Mouse (Mus musculus): ENCODE measurements around the gene Atn1. TPM values are rescaled to one million over a fixed set of nuclear protein-coding genes. Genes with fewer than 3 reads are reported as not detected.

Atn1 gene
- polyA plus RNA-seq, 1 experiment from 2014 or later, result 22.3 TPM

- Histone ChIP-seq H3K4me2 (replicated peaks) (no peak overlapping the region), H3K27me3 (no peaks in the 10 kb centered on the region), H3K9ac (replicated peaks) (no peak overlapping the region), H3K9me3 (no peaks in the 10 kb centered on the region), H3K4me3 (no peak overlapping the region), H3K36me3 (no peaks in the 10 kb centered on the region), H3K27ac (replicated peaks) (no peak overlapping the region), H3K4me1 (peaks cover 11% of the 10 kb centered on the region)
- no peak for ATAC-seq (replicated peaks)
- WGBS, result 92% methylated on average over 3 of the region's 3 CpGs
Measured at GRCm38 (mm10) chr6:124734417-124734816, 21.9 kb downstream of the Atn1 start.

GRCm38 (mm10) chr6:124732476-124733370 lies 23.6 kb downstream of the Atn1 start:
- Histone ChIP-seq H3K4me3 (no peak overlapping the region), H3K4me1 (no peaks in the 10 kb centered on the region), H3K36me3 (no peaks in the 10 kb centered on the region), H3K9me3 (no peaks in the 10 kb centered on the region), H3K9ac (replicated peaks) (no peak overlapping the region), H3K4me2 (replicated peaks) (no peak overlapping the region), H3K27me3 (no peaks in the 10 kb centered on the region), H3K27ac (replicated peaks) (no peak overlapping the region)
- WGBS, result 58% methylated on average over 19 of the region's 19 CpGs
- ATAC-seq (replicated peaks), result no peak

- no peaks in the 10 kb centered on the region for H3K9me3 ChIP-seq
- no peaks in the 10 kb centered on the region for H3K36me3 ChIP-seq
- no peaks in the 10 kb centered on the region for H3K27me3 ChIP-seq
- ATAC-seq (replicated peaks), result no peak
- H3K27ac ChIP-seq (replicated peaks), result no peak overlapping the region
- no peak overlapping the region for H3K4me2 ChIP-seq (replicated peaks)
- H3K9ac ChIP-seq (replicated peaks), result no peak overlapping the region
- no peaks in the 10 kb centered on the region for H3K4me1 ChIP-seq
- H3K4me3 ChIP-seq, result no peak overlapping the region
- WGBS, result 86% methylated on average over 7 of the region's 7 CpGs
Measured at GRCm38 (mm10) chr6:124731038-124731437, 25.3 kb downstream of the Atn1 start.

- H3K4me1 ChIP-seq, result no peaks in the 10 kb centered on the region
Measured at GRCm38 (mm10) chr6:124729850-124730705, 26.2 kb downstream of the Atn1 start.

GRCm38 (mm10) chr6:124728621-124729020 lies 27.7 kb downstream of the Atn1 start:
- Histone ChIP-seq H3K4me2 (replicated peaks) (no peak overlapping the region), H3K27ac (replicated peaks) (no peak overlapping the region), H3K36me3 (no peaks in the 10 kb centered on the region), H3K4me3 (no peak overlapping the region), H3K4me1 (no peaks in the 10 kb centered on the region), H3K9ac (replicated peaks) (no peak overlapping the region), H3K27me3 (no peaks in the 10 kb centered on the region), H3K9me3 (no peaks in the 10 kb centered on the region)
- 88% methylated on average over 10 of the region's 10 CpGs for WGBS
- no peak for ATAC-seq (replicated peaks)

More at GRCm38 (mm10) chr6:124729850-124730705, 26.2 kb downstream of the Atn1 start:
- H3K9ac ChIP-seq (replicated peaks), result no peak overlapping the region
- ATAC-seq (replicated peaks), result no peak
- H3K4me3 ChIP-seq, result no peak overlapping the region
- no peaks in the 10 kb centered on the region for H3K36me3 ChIP-seq
- H3K27ac ChIP-seq (replicated peaks), result no peak overlapping the region
- no peaks in the 10 kb centered on the region for H3K9me3 ChIP-seq
- WGBS, result 90% methylated on average over 8 of the region's 8 CpGs
- no peaks in the 10 kb centered on the region for H3K27me3 ChIP-seq
- no peak overlapping the region for H3K4me2 ChIP-seq (replicated peaks)

GRCm38 (mm10) chr6:124724472-124724871 lies 31.9 kb downstream of the Atn1 start:
- no peak overlapping the region for H3K27ac ChIP-seq (replicated peaks)
- H3K36me3 ChIP-seq, result no peaks in the 10 kb centered on the region
- H3K9ac ChIP-seq (replicated peaks), result no peak overlapping the region
- H3K27me3 ChIP-seq, result no peaks in the 10 kb centered on the region
- no peaks in the 10 kb centered on the region for H3K4me1 ChIP-seq
- H3K9me3 ChIP-seq, result no peaks in the 10 kb centered on the region
- ATAC-seq (replicated peaks), result no peak
- H3K4me3 ChIP-seq, result no peak overlapping the region
- H3K4me2 ChIP-seq (replicated peaks), result no peak overlapping the region
- 90% methylated on average over 10 of the region's 10 CpGs for WGBS

GRCm38 (mm10) chr6:124723541-124723940 lies 32.8 kb downstream of the Atn1 start:
- WGBS, result 85% methylated on average over 8 of the region's 8 CpGs
- Histone ChIP-seq H3K27ac (replicated peaks) (no peak overlapping the region), H3K4me2 (replicated peaks) (no peak overlapping the region), H3K36me3 (no peaks in the 10 kb centered on the region), H3K27me3 (no peaks in the 10 kb centered on the region), H3K4me1 (no peaks in the 10 kb centered on the region), H3K4me3 (no peak overlapping the region), H3K9me3 (no peaks in the 10 kb centered on the region), H3K9ac (replicated peaks) (no peak overlapping the region)
- ATAC-seq (replicated peaks), result no peak

- H3K27me3 ChIP-seq, result no peaks in the 10 kb centered on the region
Measured at GRCm38 (mm10) chr6:124722876-124723473, 33.3 kb downstream of the Atn1 start.

GRCm38 (mm10) chr6:124720904-124721303 lies 35.4 kb downstream of the Atn1 start:
- WGBS, result 52% methylated on average over 11 of the region's 11 CpGs

More at GRCm38 (mm10) chr6:124722876-124723473, 33.3 kb downstream of the Atn1 start:
- WGBS, result 84% methylated on average over 6 of the region's 6 CpGs
- Histone ChIP-seq H3K4me1 (no peaks in the 10 kb centered on the region), H3K4me2 (replicated peaks) (no peak overlapping the region), H3K4me3 (no peak overlapping the region), H3K27ac (replicated peaks) (no peak overlapping the region), H3K9me3 (no peaks in the 10 kb centered on the region), H3K9ac (replicated peaks) (no peak overlapping the region), H3K36me3 (no peaks in the 10 kb centered on the region)
- ATAC-seq (replicated peaks), result no peak

GRCm38 (mm10) chr6:124719354-124719978 lies 36.9 kb downstream of the Atn1 start:
- no peak overlapping the region for H3K9ac ChIP-seq (replicated peaks)
- WGBS, result 72% methylated on average over 7 of the region's 7 CpGs
- ATAC-seq (replicated peaks), result no peak

More at GRCm38 (mm10) chr6:124720904-124721303, 35.4 kb downstream of the Atn1 start:
- no peak overlapping the region for H3K27ac ChIP-seq (replicated peaks)
- no peak overlapping the region for H3K9ac ChIP-seq (replicated peaks)
- no peak overlapping the region for H3K4me3 ChIP-seq
- H3K4me1 ChIP-seq, result no peaks in the 10 kb centered on the region
- H3K4me2 ChIP-seq (replicated peaks), result no peak overlapping the region
- H3K27me3 ChIP-seq, result no peaks in the 10 kb centered on the region
- no peak for ATAC-seq (replicated peaks)
- no peaks in the 10 kb centered on the region for H3K9me3 ChIP-seq
- peaks cover 19% of the 10 kb centered on the region for H3K36me3 ChIP-seq

GRCm38 (mm10) chr6:124718703-124719102 lies 37.6 kb downstream of the Atn1 start:
- Histone ChIP-seq H3K9ac (replicated peaks) (no peak overlapping the region), H3K36me3 (peaks cover 39% of the 10 kb centered on the region), H3K27me3 (no peaks in the 10 kb centered on the region), H3K9me3 (no peaks in the 10 kb centered on the region), H3K27ac (replicated peaks) (no peak overlapping the region), H3K4me2 (replicated peaks) (no peak overlapping the region), H3K4me3 (no peak overlapping the region), H3K4me1 (peaks cover 7% of the 10 kb centered on the region)
- no peak for ATAC-seq (replicated peaks)
- WGBS, result 57% methylated on average over 16 of the region's 16 CpGs

More at GRCm38 (mm10) chr6:124719354-124719978, 36.9 kb downstream of the Atn1 start:
- Histone ChIP-seq H3K4me2 (replicated peaks) (no peak overlapping the region), H3K4me1 (no peaks in the 10 kb centered on the region), H3K27me3 (no peaks in the 10 kb centered on the region), H3K36me3 (peaks cover 32% of the 10 kb centered on the region), H3K4me3 (no peak overlapping the region), H3K27ac (replicated peaks) (no peak overlapping the region), H3K9me3 (no peaks in the 10 kb centered on the region)
